Mouse (Mus musculus) liver, postnatal 0 days (tissue): ENCODE data around the gene Rpl10l. TPM values are rescaled to one million over a fixed set of nuclear protein-coding genes. Genes with fewer than 3 reads are reported as not detected.

Source experiments
- ATAC-seq: fragments of 200-750 bp; cut with Nextera tagmentation; 2 replicates; pipeline ENCODE4 v1.8.0; 2017; ENCODE audit warnings: mild to moderate bottlenecking, moderate library complexity
- DNase-seq: peaks from one replicate; pipeline ENCODE4 v3.0.0-alpha.2; 2016
- H3K27ac ChIP-seq: fragments of 300-500 bp; sonication (generic); 2 replicates; pipeline ENCODE4 v1.5.1; 2014; ENCODE audit warnings: antibody characterized with exemption, moderate library complexity, mild to moderate bottlenecking, low read depth
- H3K27me3 ChIP-seq: fragments of 300-500 bp; sonication (generic); 2 replicates; pipeline ENCODE4 v1.6.1; 2014; ENCODE audit warnings: low read length, control low read depth, mixed read lengths; ENCODE audit not compliant: insufficient read depth
- H3K36me3 ChIP-seq: fragments of 300-500 bp; sonication (generic); replicated peaks from 2 replicates; pipeline ENCODE4 v1.6.1; 2014; ENCODE audit warnings: mild to moderate bottlenecking, control low read depth, low read length, moderate library complexity, mixed read lengths; ENCODE audit not compliant: insufficient read depth
- H3K4me1 ChIP-seq: fragments of 300-500 bp; sonication (generic); 2 replicates; pipeline ENCODE4 v1.6.1; 2014; ENCODE audit warnings: antibody characterized with exemption, mild to moderate bottlenecking, control low read depth; ENCODE audit not compliant: insufficient read depth
- H3K4me2 ChIP-seq: fragments of 300-500 bp; sonication (generic); 2 replicates; pipeline ENCODE4 v1.6.1; 2014; ENCODE audit warnings: low read depth, mild to moderate bottlenecking, low read length, moderate library complexity, mixed read lengths
- H3K4me3 ChIP-seq: fragments of 300-500 bp; sonication (generic); 2 replicates; pipeline ENCODE4 v1.5.1; 2014; ENCODE audit warnings: low read depth, low read length
- H3K9ac ChIP-seq: fragments of 300-500 bp; sonication (generic); replicated peaks from 2 replicates; pipeline ENCODE4 v1.6.1; 2014; ENCODE audit warnings: mild to moderate bottlenecking, moderate library complexity
- H3K9me3 ChIP-seq: fragments of 300-500 bp; sonication (generic); 2 replicates; pipeline ENCODE4 v1.6.1; 2016; ENCODE audit warnings: mild to moderate bottlenecking, control low read depth, low read length, mixed read lengths
- CTCF ChIP-seq: sonication (generic); IDR thresholded peaks from 2 replicates; pipeline ENCODE4 v1.5.1; 2016; ENCODE audit warnings: antibody characterized with exemption, low read depth
- EP300 ChIP-seq: IDR thresholded peaks from 2 replicates; pipeline ENCODE4 v1.6.1; 2016; ENCODE audit warnings: antibody characterized with exemption, low read depth, mild to moderate bottlenecking
- WGBS: fragments of 180-500 bp; shearing (Covaris S2); extraction: QIAGEN DNeasy Blood & Tissue Kit; methylation state at CpG from one replicate; pipeline ENCODE4 v1.1.7; 2014; ENCODE audit not compliant: insufficient replicate concordance; 5-methylcytosine and 5-hydroxymethylcytosine counted together
- polyA plus RNA-seq: library from polyadenylated mRNA; unstranded; fragments of >200 nt; fragmentation: Nextera tagmentation; extraction: Ambion mirVana; gene quantifications from 2 replicates; pipeline ENCODE4 v1.2.1, GENCODE M21; 2015

Gene Rpl10l
- not detected in 2 replicates for polyA plus RNA-seq

GRCm38 (mm10) chr12:66283991-66284622 is at the start of gene Rpl10l:
TSS of gene Rpl10l (minus strand) at chr12:66284401.
- 93% methylated on average over 44 of the region's 44 CpGs for WGBS
- Histone ChIP-seq H3K9ac (no peak within 1 kb of the TSS), H3K4me2 (no peak within 1 kb of the TSS), H3K27ac (no peak within 1 kb of the TSS), H3K4me3 (no peak within 1 kb of the TSS), H3K36me3 (no peaks in the 10 kb centered on the region), H3K9me3 (no peaks in the 10 kb centered on the region), H3K27me3 (no peaks in the 10 kb centered on the region), H3K4me1 (no peaks in the 10 kb centered on the region)
- no peak for DNase-seq
- ATAC-seq: no peak
- TF ChIP-seq EP300: no peak

- no peaks in the 10 kb centered on the region for H3K4me1 ChIP-seq
- H3K9ac ChIP-seq: no peak overlapping the region
- no peak overlapping the region for H3K4me3 ChIP-seq
- no peaks in the 10 kb centered on the region for H3K27me3 ChIP-seq
- no peak overlapping the region for H3K4me2 ChIP-seq
- no peaks in the 10 kb centered on the region for H3K9me3 ChIP-seq
- no peak overlapping the region for H3K27ac ChIP-seq
- DNase-seq (no peak), ATAC-seq (no peak)
- TF ChIP-seq CTCF (no peak), EP300 (no peak)
- H3K36me3 ChIP-seq: no peaks in the 10 kb centered on the region
- 68% methylated on average over 3 of the region's 3 CpGs for WGBS
Measured at GRCm38 (mm10) chr12:66275890-66276289, 8.3 kb downstream of the Rpl10l start.

GRCm38 (mm10) chr12:66245461-66246099 is 38.6 kb downstream of the Rpl10l start:
- 83% methylated on average over 6 of the region's 6 CpGs for WGBS

GRCm38 (mm10) chr12:66234158-66234557 is 50.0 kb downstream of the Rpl10l start:
- H3K27ac ChIP-seq: no peak overlapping the region
- H3K4me2 ChIP-seq: no peak overlapping the region
- no peak for TF ChIP-seq CTCF
- no peak for TF ChIP-seq EP300
- H3K36me3 ChIP-seq: no peaks in the 10 kb centered on the region
- DNase-seq (no peak), ATAC-seq (no peak)
- H3K4me3 ChIP-seq: no peak overlapping the region
- H3K9me3 ChIP-seq: no peaks in the 10 kb centered on the region
- H3K27me3 ChIP-seq: no peaks in the 10 kb centered on the region
- no peaks in the 10 kb centered on the region for H3K4me1 ChIP-seq
- no peak overlapping the region for H3K9ac ChIP-seq
- 51% methylated on average over 3 of the region's 3 CpGs for WGBS

More at GRCm38 (mm10) chr12:66245461-66246099, 38.6 kb downstream of the Rpl10l start:
- Histone ChIP-seq H3K4me2 (no peak overlapping the region), H3K4me1 (no peaks in the 10 kb centered on the region), H3K27me3 (no peaks in the 10 kb centered on the region), H3K4me3 (no peak overlapping the region), H3K9ac (no peak overlapping the region), H3K36me3 (no peaks in the 10 kb centered on the region), H3K27ac (no peak overlapping the region), H3K9me3 (no peaks in the 10 kb centered on the region)
- TF ChIP-seq EP300: no peak
- TF ChIP-seq CTCF: no peak
- no peak for ATAC-seq
- DNase-seq: no peak
